In genomic region chr17:63284074-63284473, GRCm38 (mm10) we compare ENCODE assay signal across 21 mouse cellular contexts.
A peak's percentile ranks its signal among the peaks of the same experiment; 100 is the strongest.
DNase-seq lines count a peak whose midpoint lies in the region; ATAC-seq lines count a peak whose summit lies in the region.
"Had no signal": no experiment of that assay in that cellular context is flagged by ENCODE, and none has a peak within 500 bp of the region (broad histone marks: within the 10 kb centered on the region; RNA-seq: fewer than 3 reads in every experiment).

No protein-coding gene starts in this region.

- peaks cover 20% of the 10 kb centered on the region for H3K4me1 ChIP-seq in liver, embryonic 12.5 days
- peaks cover 3% of the 10 kb centered on the region for H3K4me1 ChIP-seq in liver, embryonic 16.5 days (ENCODE audit: control insufficient read depth, low read depth, low read length)
- H3K4me1 ChIP-seq: embryonic facial prominence, embryonic 15.5 days had no signal

- no peak overlapping the region for H3K4me3 ChIP-seq in liver, embryonic 12.5 days
- no peak overlapping the region for H3K4me3 ChIP-seq in liver, embryonic 16.5 days (ENCODE audit: low read depth, low read length)
- H3K4me3 ChIP-seq: embryonic facial prominence, embryonic 15.5 days; erythroblast, embryonic 14.5 days; forebrain, embryonic 10.5 days; gastrocnemius, adult 2 months; heart, embryonic 12.5 days; hindbrain, embryonic 15.5 days had no signal

- ATAC-seq in liver, embryonic 12.5 days, result peak; percentile 65; the same call in 1 of the 2 replicates
- peak; percentile 51 for ATAC-seq in common myeloid progenitor, adult 5-6 weeks (replicated peaks; ENCODE audit: low read depth, poor library complexity, severe bottlenecking)
- 0 out of 2 replicates have a peak, but pooled peaks have one; percentile 21 for ATAC-seq in liver, embryonic 16.5 days (ENCODE audit: low read depth)
- no peak for ATAC-seq in megakaryocyte, adult 5-6 weeks (ENCODE audit: poor library complexity, severe bottlenecking)
- ATAC-seq in monocyte, adult 5-6 weeks (replicated peaks; ENCODE audit: insufficient number of reproducible peaks, low FRiP score, low TSS enrichment, poor library complexity, severe bottlenecking), result no peak
- ATAC-seq: forebrain, embryonic 14.5 days had no signal

- no peak for DNase-seq in liver
- no peak for DNase-seq in cerebellum, adult 9-10 months
- DNase-seq in heart, postnatal 14 days, result no peak
- DNase-seq: adrenal gland, postnatal 25 days; cerebellum, adult 11 months; cerebellum, adult 9-11 months; embryo, embryonic 11 days; gastrocnemius, adult 2 months; gastrocnemius, postnatal 25 days; heart, postnatal 36 days had no signal

- H3K9me3 ChIP-seq in liver, embryonic 12.5 days (replicated peaks), result no peaks in the 10 kb centered on the region
- no peaks in the 10 kb centered on the region for H3K9me3 ChIP-seq in liver, embryonic 16.5 days (replicated peaks; ENCODE audit: control insufficient read depth, low read length)
- H3K9me3 ChIP-seq: embryonic facial prominence, embryonic 15.5 days; forebrain, embryonic 10.5 days; heart, embryonic 12.5 days; hindbrain, embryonic 15.5 days had no signal

- intact Hi-C loops in heart, postnatal 14 days (cut with DNase I), result no loop called here

- 0 out of 2 replicates have a peak overlapping the region, but pooled peaks have one; percentile 10 for H3K27ac ChIP-seq in liver, embryonic 12.5 days
- no peak overlapping the region for H3K27ac ChIP-seq in liver, embryonic 16.5 days (ENCODE audit: low read length)
- H3K27ac ChIP-seq: embryonic facial prominence, embryonic 15.5 days; forebrain, embryonic 10.5 days; gastrocnemius, adult 2 months; hindbrain, embryonic 15.5 days had no signal

- H3K36me3 ChIP-seq in liver, embryonic 12.5 days, result no peaks in the 10 kb centered on the region
- H3K36me3 ChIP-seq in liver, embryonic 16.5 days (ENCODE audit: control insufficient read depth, insufficient read depth), result no peaks in the 10 kb centered on the region
- H3K36me3 ChIP-seq: embryonic facial prominence, embryonic 15.5 days; forebrain, embryonic 10.5 days; heart, embryonic 12.5 days; hindbrain, embryonic 15.5 days had no signal

- H3K9ac ChIP-seq in liver, embryonic 12.5 days, result no peak overlapping the region
- no peak overlapping the region for H3K9ac ChIP-seq in liver, embryonic 16.5 days (ENCODE audit: low read depth, low read length)
- H3K9ac ChIP-seq: embryonic facial prominence, embryonic 15.5 days; heart, embryonic 12.5 days; hindbrain, embryonic 15.5 days had no signal

- 27% methylated on average over 4 of the region's 4 CpGs for WGBS in liver, embryonic 12.5 days (ENCODE audit: insufficient replicate concordance)
- WGBS in liver, embryonic 16.5 days (ENCODE audit: insufficient replicate concordance), result 21% methylated on average over 4 of the region's 4 CpGs

- H3K27me3 ChIP-seq in liver, embryonic 12.5 days (replicated peaks), result no peaks in the 10 kb centered on the region
- no peaks in the 10 kb centered on the region for H3K27me3 ChIP-seq in liver, embryonic 16.5 days (ENCODE audit: control insufficient read depth, insufficient read depth, low read depth, low read length)
- H3K27me3 ChIP-seq: embryonic facial prominence, embryonic 15.5 days; heart, embryonic 12.5 days; hindbrain, embryonic 15.5 days had no signal

- no peak overlapping the region for H3K4me2 ChIP-seq in liver, embryonic 12.5 days
- no peak overlapping the region for H3K4me2 ChIP-seq in liver, embryonic 16.5 days (ENCODE audit: low read depth, low read length)
- H3K4me2 ChIP-seq: embryonic facial prominence, embryonic 15.5 days; heart, embryonic 12.5 days; hindbrain, embryonic 15.5 days had no signal

Comparison
In these comparisons a context has a peak if more than half of its experiments do, and no peak if none do; other contexts are left out.
1. ATAC-seq: peak in liver, embryonic 12.5 days (single experiment), common myeloid progenitor, adult 5-6 weeks (single experiment) and liver, embryonic 16.5 days (single experiment); none in megakaryocyte, adult 5-6 weeks (single experiment) and monocyte, adult 5-6 weeks (single experiment).